Mouse (Mus musculus) liver, embryonic 14.5 days (tissue): ENCODE measurements around the gene Nudt22.

ENCODE experiments used
- CTCF ChIP-seq: IDR thresholded peaks from 2 replicates; pipeline ENCODE4 v1.5.1; 2016; ENCODE audit warnings: antibody characterized with exemption, low read depth, control low read depth
- EP300 ChIP-seq: IDR thresholded peaks from 2 replicates; pipeline ENCODE4 v1.6.1; 2016; ENCODE audit warnings: antibody characterized with exemption, low read depth

- TF ChIP-seq EP300 (no peak), CTCF (no peak)
Measured at GRCm38 (mm10) chr19:7029531-7029930, 33.6 kb upstream of the Nudt22 start.
